ENCODE assay signal across 16 mouse cellular contexts in genomic region chr12:104209149-104209548, GRCm38 (mm10). TPM values are rescaled to one million over a fixed set of nuclear protein-coding genes. Genes with fewer than 3 reads are reported as not detected.
DNase-seq lines count a peak whose midpoint lies in the region; ATAC-seq and TF ChIP-seq lines count a peak whose summit lies in the region.
"Had no signal": no experiment of that assay in that cellular context is flagged by ENCODE, and none has a peak within 500 bp of the region (broad histone marks: within the 10 kb centered on the region; RNA-seq: fewer than 3 reads in every experiment).

No protein-coding gene starts in this region.

- no peak overlapping the region for H3K9ac ChIP-seq in heart, adult 2 months (ENCODE audit: low read depth, low read length)
- no peak overlapping the region for H3K9ac ChIP-seq in liver, embryonic 14.5 days (replicated peaks)
- no peak overlapping the region for H3K9ac ChIP-seq in liver, embryonic 12.5 days
- H3K9ac ChIP-seq in ES-E14 (ENCODE audit: insufficient read depth, low read depth, low read length, poor library complexity, severe bottlenecking) = no peak overlapping the region
- H3K9ac ChIP-seq: limb, embryonic 13.5 days; midbrain, embryonic 12.5 days had no signal

- no peak overlapping the region for H3K4me2 ChIP-seq in liver, embryonic 14.5 days (ENCODE audit: low read depth)
- H3K4me2 ChIP-seq in liver, embryonic 12.5 days = no peak overlapping the region
- H3K4me2 ChIP-seq: limb, embryonic 13.5 days; midbrain, embryonic 12.5 days had no signal

- no peaks in the 10 kb centered on the region for H3K36me3 ChIP-seq in heart, adult 2 months (ENCODE audit: control insufficient read depth, insufficient read depth, low read length)
- no peaks in the 10 kb centered on the region for H3K36me3 ChIP-seq in liver, embryonic 14.5 days (replicated peaks; ENCODE audit: control insufficient read depth, insufficient read depth, low read depth)
- no peaks in the 10 kb centered on the region for H3K36me3 ChIP-seq in liver, embryonic 12.5 days
- no peaks in the 10 kb centered on the region for H3K36me3 ChIP-seq in ES-E14 (ENCODE audit: control insufficient read depth, insufficient read depth, low read length, poor library complexity, severe bottlenecking)
- H3K36me3 ChIP-seq: limb, embryonic 13.5 days; midbrain, embryonic 12.5 days had no signal

- DNase-seq in heart, adult 2 months = no peak
- DNase-seq in heart, adult 9 months (ENCODE audit: low spot score in 2 of 2) = no peak
- DNase-seq in liver, embryonic 14.5 days (ENCODE audit: low read depth in 3 of 3, low spot score in 3 of 3) = no peak
- peak; percentile 28 for DNase-seq in ES-E14 (ENCODE audit: low read depth, low spot score)
- peak; percentile 3 for DNase-seq in brain, embryonic 14.5 days (ENCODE audit: low read depth)
- DNase-seq in ovary, postnatal 14 days (ENCODE audit: low spot score) = no peak
- DNase-seq: adrenal gland, postnatal 36 days; heart, adult 18-20 months; lung, postnatal 14 days; thymus, postnatal 14 days had no signal

- in situ Hi-C loops in ES-E14 (cut with MboI; ENCODE audit: low sequenced_read_pairs in 2 of 2, unreplicated experiment in 2 of 2) = loop anchor here in 1 of 2 experiments (25.0 kb wide), 1 partner anchor 203 kb away; the partner anchor contains the start of gene Serpina3n

- 77% methylated on average over 4 of the region's 4 CpGs for WGBS in heart, adult 2 months
- 55% methylated on average over 4 of the region's 4 CpGs for WGBS in liver, embryonic 14.5 days (ENCODE audit: insufficient replicate concordance)
- WGBS in liver, embryonic 12.5 days (ENCODE audit: insufficient replicate concordance) = 61% methylated on average over 4 of the region's 4 CpGs

- TF ChIP-seq CTCF in heart, adult 2 months (IDR thresholded peaks at IDR 0.05) = peak; percentile 32
- TF ChIP-seq CTCF in liver, embryonic 14.5 days (IDR thresholded peaks at IDR 0.05; ENCODE audit: low read depth) = 0 out of 2 replicates have a peak, but pooled peaks have one; percentile 25
- peak; percentile 31; the same call in 1 of the 2 replicates for TF ChIP-seq CTCF in brain, embryonic 14.5 days (IDR thresholded peaks at IDR 0.05; ENCODE audit: borderline replicate concordance, extremely low read depth, insufficient read depth, insufficient read length)

- ATAC-seq in liver, embryonic 14.5 days (ENCODE audit: insufficient read depth) = no peak
- no peak for ATAC-seq in liver, embryonic 12.5 days

- no peaks in the 10 kb centered on the region for H3K4me1 ChIP-seq in heart, adult 2 months (ENCODE audit: control insufficient read depth, insufficient read depth, low read length)
- H3K4me1 ChIP-seq in liver, embryonic 14.5 days (replicated peaks; ENCODE audit: control insufficient read depth in 2 of 2, insufficient read depth in 2 of 2, low read length in 1 of 2) = no peaks in the 10 kb centered on the region
- no peaks in the 10 kb centered on the region for H3K4me1 ChIP-seq in liver, embryonic 12.5 days
- H3K4me1 ChIP-seq in ES-E14 (ENCODE audit: control insufficient read depth in 2 of 2, insufficient read depth in 2 of 2, low read length in 2 of 2, poor library complexity in 1 of 2) = no peaks in the 10 kb centered on the region
- H3K4me1 ChIP-seq: limb, embryonic 13.5 days had no signal

- H3K4me3 ChIP-seq in heart, adult 2 months = no peak overlapping the region
- H3K4me3 ChIP-seq in liver, embryonic 14.5 days (ENCODE audit: insufficient read depth in 1 of 2, low read depth in 2 of 2, low read length in 2 of 2) = no peak overlapping the region
- no peak overlapping the region for H3K4me3 ChIP-seq in liver, embryonic 12.5 days
- no peak overlapping the region for H3K4me3 ChIP-seq in ES-E14 (ENCODE audit: insufficient read depth in 1 of 2, low read depth in 1 of 2, low read length in 2 of 2, poor library complexity in 1 of 2, severe bottlenecking in 1 of 2)
- H3K4me3 ChIP-seq: limb, embryonic 13.5 days; midbrain, embryonic 12.5 days had no signal

- H3K79me2 ChIP-seq in heart, adult 2 months (replicated peaks; ENCODE audit: control insufficient read depth, insufficient read depth, low read length) = no peaks in the 10 kb centered on the region

- no peak for TF ChIP-seq POLR2A in heart, adult 2 months (IDR thresholded peaks at IDR 0.05; ENCODE audit: insufficient read depth, low read depth, low read length)
- no peak for TF ChIP-seq POLR2A in brain, embryonic 14.5 days (IDR thresholded peaks at IDR 0.05; ENCODE audit: borderline replicate concordance, extremely low read depth, insufficient read depth, insufficient read length, poor library complexity, severe bottlenecking)

- H3K27me3 ChIP-seq in heart, adult 2 months (ENCODE audit: control insufficient read depth, insufficient read depth, low read length) = no peaks in the 10 kb centered on the region
- H3K27me3 ChIP-seq in liver, embryonic 14.5 days (ENCODE audit: control insufficient read depth, insufficient read depth, low read length) = no peaks in the 10 kb centered on the region
- no peaks in the 10 kb centered on the region for H3K27me3 ChIP-seq in liver, embryonic 12.5 days (replicated peaks)
- H3K27me3 ChIP-seq: limb, embryonic 13.5 days; midbrain, embryonic 12.5 days had no signal

- no peak for TF ChIP-seq EP300 in heart, adult 2 months (IDR thresholded peaks at IDR 0.05; ENCODE audit: insufficient read depth, low read depth, low read length)
- TF ChIP-seq EP300 in liver, embryonic 14.5 days (IDR thresholded peaks at IDR 0.05; ENCODE audit: low read depth) = no peak

- H3K9me3 ChIP-seq in liver, embryonic 14.5 days (ENCODE audit: control insufficient read depth, low read length) = no peaks in the 10 kb centered on the region
- H3K9me3 ChIP-seq in liver, embryonic 12.5 days (replicated peaks) = no peaks in the 10 kb centered on the region
- no peaks in the 10 kb centered on the region for H3K9me3 ChIP-seq in ES-E14 (ENCODE audit: control insufficient read depth, insufficient read depth, low read depth, low read length)
- H3K9me3 ChIP-seq: limb, embryonic 13.5 days; midbrain, embryonic 12.5 days had no signal

- no peak overlapping the region for H3K27ac ChIP-seq in heart, adult 2 months
- no peak overlapping the region for H3K27ac ChIP-seq in liver, embryonic 14.5 days
- no peak overlapping the region for H3K27ac ChIP-seq in liver, embryonic 12.5 days
- no peak overlapping the region for H3K27ac ChIP-seq in ES-E14 (ENCODE audit: insufficient read depth, low read depth, low read length, poor library complexity, severe bottlenecking)
- H3K27ac ChIP-seq: limb, embryonic 13.5 days; midbrain, embryonic 12.5 days had no signal

- intact Hi-C loops in heart, adult 2 months (cut with DNase I) = no loop called here

TF ChIP-seq in ES-E14, 5 proteins besides CTCF, POLR2A, EP300 and RAD21:
- TF ChIP-seq HCFC1 (IDR thresholded peaks at IDR 0.05; ENCODE audit: borderline replicate concordance, insufficient read depth, low read length) (no peak), ZC3H11A (IDR thresholded peaks at IDR 0.05; ENCODE audit: borderline replicate concordance, low read depth, low read length) (peak; percentile 52; the same call in 1 of the 2 replicates)

RNA-seq across cellular contexts. Expression of gene Serpina3f, which starts 5.2 kb away (rescaled TPM):
- total RNA-seq in heart, adult 2 months (2021) = under 1 TPM in 1 of 2 experiments, not detected in 1; 0.26 TPM
- polyA plus RNA-seq in heart, adult 2 months (2012; rRNA removed) = 0.04 TPM in 1 of 2 replicates, not detected in the other
- polyA plus RNA-seq in liver, embryonic 14.5 days (2012; rRNA removed) = 0.08 and 0.11 TPM in 2 replicates
- 0.24 TPM in 2 replicates for polyA plus RNA-seq in liver, embryonic 14.5 days (2014; fragmentation: Nextera tagmentation; extraction: Ambion mirVana)
- polyA plus RNA-seq in liver, embryonic 12.5 days (2016; fragmentation: Nextera tagmentation; extraction: Ambion mirVana) = 0.06 and 0.20 TPM in 2 replicates
- not detected in 2 replicates for total RNA-seq in ES-E14 (2012; rRNA removed)
- 0.10 and 0.15 TPM in 2 replicates for polyA plus RNA-seq in brain, embryonic 14.5 days (2012; rRNA removed)
- polyA plus RNA-seq: cortical plate, adult 2 months; limb, embryonic 13.5 days had no signal

RNA-seq across cellular contexts. Expression of gene Serpina3g, which starts 26.9 kb away (rescaled TPM):
- 1 to 10 TPM; 1.1 to 1.6 TPM for total RNA-seq in heart, adult 2 months (2021)
- polyA plus RNA-seq in heart, adult 2 months (2012; rRNA removed) = 0.59 and 2.0 TPM in 2 replicates
- polyA plus RNA-seq in liver, embryonic 14.5 days (2012; rRNA removed) = 0.94 and 0.97 TPM in 2 replicates
- polyA plus RNA-seq in liver, embryonic 14.5 days (2014; fragmentation: Nextera tagmentation; extraction: Ambion mirVana) = 1.2 and 2.0 TPM in 2 replicates
- polyA plus RNA-seq in liver, embryonic 12.5 days (2016; fragmentation: Nextera tagmentation; extraction: Ambion mirVana) = 1.3 and 1.9 TPM in 2 replicates
- total RNA-seq in ES-E14 (2012; rRNA removed) = 0.27 TPM in 1 of 2 replicates, not detected in the other
- 0.33 and 0.57 TPM in 2 replicates for polyA plus RNA-seq in brain, embryonic 14.5 days (2012; rRNA removed)

RNA-seq across cellular contexts. Expression of gene Serpina3i, which starts 53.8 kb away (rescaled TPM):
- total RNA-seq in heart, adult 2 months (2021) = under 1 TPM in 1 of 2 experiments, not detected in 1; 0.94 TPM
- 0.10 and 0.12 TPM in 2 replicates for polyA plus RNA-seq in heart, adult 2 months (2012; rRNA removed)
- polyA plus RNA-seq in liver, embryonic 14.5 days (2012; rRNA removed) = 0.03 and 0.06 TPM in 2 replicates
- polyA plus RNA-seq in liver, embryonic 14.5 days (2014; fragmentation: Nextera tagmentation; extraction: Ambion mirVana) = 0.27 and 0.30 TPM in 2 replicates
- polyA plus RNA-seq in liver, embryonic 12.5 days (2016; fragmentation: Nextera tagmentation; extraction: Ambion mirVana) = 0.10 and 0.15 TPM in 2 replicates
- total RNA-seq in ES-E14 (2012; rRNA removed) = 1.4 and 2.4 TPM in 2 replicates
- polyA plus RNA-seq in brain, embryonic 14.5 days (2012; rRNA removed) = 0.05 and 0.07 TPM in 2 replicates
- polyA plus RNA-seq: cortical plate, adult 2 months; inflammation-experienced regulatory T-cells, adult 6 months; stomach, embryonic 14.5 days had no signal

RNA-seq across cellular contexts. Expression of gene Serpina3c, which starts 55.5 kb away (rescaled TPM):
- total RNA-seq in heart, adult 2 months (2021) = 1 to 10 TPM in 1 of 2 experiments, under 1 TPM in 1; 0.45 to 1.5 TPM
- polyA plus RNA-seq in heart, adult 2 months (2012; rRNA removed) = 0.61 and 1.3 TPM in 2 replicates
- polyA plus RNA-seq in liver, embryonic 14.5 days (2012; rRNA removed) = not detected in 2 replicates
- polyA plus RNA-seq in liver, embryonic 14.5 days (2014; fragmentation: Nextera tagmentation; extraction: Ambion mirVana) = not detected in 2 replicates
- polyA plus RNA-seq in liver, embryonic 12.5 days (2016; fragmentation: Nextera tagmentation; extraction: Ambion mirVana) = not detected in 2 replicates
- total RNA-seq in ES-E14 (2012; rRNA removed) = not detected in 2 replicates
- polyA plus RNA-seq in brain, embryonic 14.5 days (2012; rRNA removed) = not detected in 2 replicates
- polyA plus RNA-seq: inflammation-experienced regulatory T-cells, adult 6 months; limb, embryonic 13.5 days; midbrain, embryonic 12.5 days; stomach, embryonic 14.5 days had no signal

Comparison
In these comparisons a context has a peak if more than half of its experiments do, and no peak if none do; other contexts are left out.
1. DNase-seq: peak in ES-E14 (single experiment) and brain, embryonic 14.5 days (single experiment); none in heart, adult 2 months (0 of 2), heart, adult 9 months (0 of 2), liver, embryonic 14.5 days (0 of 3) and ovary, postnatal 14 days (single experiment).
2. Peak in every context shown above with its lines, with median percentiles within 50 percentile points of each other: CTCF ChIP-seq.